Mouse (Mus musculus): ENCODE data around the gene Map3k14.

DNA sequence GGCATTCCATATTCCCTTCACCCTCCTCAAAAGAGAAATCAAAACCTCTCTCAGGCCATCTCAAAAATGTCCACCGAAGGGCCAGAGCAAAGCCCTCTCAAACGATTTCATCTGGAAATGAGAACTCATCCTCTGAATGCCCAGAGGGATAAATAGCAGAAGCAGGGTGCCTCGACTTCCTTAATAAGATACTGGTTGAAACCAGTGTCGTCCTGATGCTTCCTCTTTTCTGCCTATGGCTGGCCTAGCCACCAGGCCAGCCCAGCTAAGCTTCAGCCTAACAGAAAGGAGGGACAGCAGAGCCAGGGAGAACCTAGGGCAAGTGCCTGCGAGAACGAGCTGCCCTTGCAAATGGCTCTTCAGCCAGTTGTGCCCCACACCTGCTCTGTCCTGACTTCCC lies 17.8 kb downstream of the Map3k14 start:
- TF ChIP-seq CTCF (IDR thresholded peaks at IDR 0.05; ENCODE audit: low read depth) (no peak), EP300 (IDR thresholded peaks at IDR 0.05; ENCODE audit: low read depth) (no peak)

All from liver, embryonic 14.5 days (tissue).